Mouse (Mus musculus) CD8-positive naive resting alpha-beta T cell, adult 57 days (primary cell): Measurements from ENCODE around the gene Hist1h2af. TPM values are rescaled to one million over a fixed set of nuclear protein-coding genes. Genes with fewer than 3 reads are reported as not detected.

Experiments
- total RNA-seq: library from RNA; stranded (reverse); gene quantifications from one replicate; pipeline ENCODE4 v1.2.4, GENCODE M21; 2023

Gene Hist1h2af
- total RNA-seq, 1 experiment from 2014 or later, result 10.3 TPM

Other genes with a start within 250 kb of the Hist1h2af start
- gene Zfp322a, start 164.7 kb upstream of the Hist1h2af start, total RNA-seq, result 18.6 TPM
- gene Abt1, start 110.0 kb upstream of the Hist1h2af start, total RNA-seq, result 17.1 TPM
- gene Btn1a1, start 68.0 kb upstream of the Hist1h2af start, total RNA-seq, result not detected
- gene Btn2a2, start 45.0 kb upstream of the Hist1h2af start, total RNA-seq, result 0.55 TPM
- gene Hist1h4h, start 2.9 kb upstream of the Hist1h2af start, total RNA-seq, result 235 TPM
- gene Hist1h3g, start 1.5 kb downstream of the Hist1h2af start, total RNA-seq, result 2.5 TPM
- gene Hist1h2bh, start 9.5 kb downstream of the Hist1h2af start, total RNA-seq, result 3.6 TPM
- 57.2 TPM for gene Hist1h3f, start 10.1 kb downstream of the Hist1h2af start, total RNA-seq
- gene Hist1h4f, start 17.7 kb downstream of the Hist1h2af start, total RNA-seq, result 35.5 TPM
- 8.0 TPM for gene Hist1h1d, start 19.4 kb downstream of the Hist1h2af start, total RNA-seq
- gene Hist1h3e, start 28.5 kb downstream of the Hist1h2af start, total RNA-seq, result 113 TPM
- 10.3 TPM for gene Hist1h2ae, start 37.3 kb downstream of the Hist1h2af start, total RNA-seq
- gene Hist1h2bg, start 37.5 kb downstream of the Hist1h2af start, total RNA-seq, result 137 TPM
- gene Hist1h2bf, start 40.3 kb downstream of the Hist1h2af start, total RNA-seq, result 88.7 TPM
- gene Hist1h2ad, start 40.5 kb downstream of the Hist1h2af start, total RNA-seq, result 2.5 TPM
- gene Hist1h3d, start 41.9 kb downstream of the Hist1h2af start, total RNA-seq, result 2.8 TPM
- 122 TPM for gene Hist1h4d, start 47.7 kb downstream of the Hist1h2af start, total RNA-seq
- 14.7 TPM for gene Hist1h2be, start 87.2 kb downstream of the Hist1h2af start, total RNA-seq
- 187 TPM for gene Hist1h1e, start 88.7 kb downstream of the Hist1h2af start, total RNA-seq
- gene Hist1h2ac, start 150.0 kb downstream of the Hist1h2af start, total RNA-seq, result 6.8 TPM
- gene Hist1h2bc, start 150.3 kb downstream of the Hist1h2af start, total RNA-seq, result 7.9 TPM
- not detected for gene Hist1h1t, start 161.9 kb downstream of the Hist1h2af start, total RNA-seq
- gene Hist1h4c, start 164.5 kb downstream of the Hist1h2af start, total RNA-seq, result 147 TPM
- gene Hfe, start 176.9 kb downstream of the Hist1h2af start, total RNA-seq, result 2.7 TPM
- 839 TPM for gene Hist1h1c, start 204.9 kb downstream of the Hist1h2af start, total RNA-seq
- gene Hist1h3c, start 211.7 kb downstream of the Hist1h2af start, total RNA-seq, result 4.1 TPM
- 15.1 TPM for gene Hist1h2bb, start 212.8 kb downstream of the Hist1h2af start, total RNA-seq
- 16.9 TPM for gene Hist1h2ab, start 217.2 kb downstream of the Hist1h2af start, total RNA-seq
- 17.1 TPM for gene Hist1h3b, start 218.4 kb downstream of the Hist1h2af start, total RNA-seq
- 49.5 TPM for gene Hist1h4b, start 223.1 kb downstream of the Hist1h2af start, total RNA-seq
- 122 TPM for gene Hist1h4a, start 227.3 kb downstream of the Hist1h2af start, total RNA-seq
- 170 TPM for gene Hist1h3a, start 228.5 kb downstream of the Hist1h2af start, total RNA-seq
- gene Hist1h1a, start 229.8 kb downstream of the Hist1h2af start, total RNA-seq, result 23.5 TPM
- gene Trim38, start 236.0 kb downstream of the Hist1h2af start, total RNA-seq, result not detected